Mouse (Mus musculus) layer of hippocampus, adult 8-10 months (tissue): Measurements from ENCODE around the gene Map10. TPM values are rescaled to one million over a fixed set of nuclear protein-coding genes. Genes with fewer than 3 reads are reported as not detected.

ENCODE experiments used
- DNase-seq, 2 experiments: peaks; one replicate each; pipeline ENCODE4 v3.0.0; 2022; ENCODE audit warnings: low spot score in 2 of 2
- total RNA-seq, 4 experiments: library from RNA; stranded (reverse); gene quantifications; 2 replicates each; pipeline ENCODE4 v1.2.4; 2022

The Map10 gene
- total RNA-seq, 4 experiments from 2014 or later, result 4.3 to 5.3 (median 4.9) TPM

- DNase-seq, result no peak
These were observed 46.6 kb downstream of the Map10 start for GRCm38 (mm10) chr8:125716211-125716610.

DNA sequence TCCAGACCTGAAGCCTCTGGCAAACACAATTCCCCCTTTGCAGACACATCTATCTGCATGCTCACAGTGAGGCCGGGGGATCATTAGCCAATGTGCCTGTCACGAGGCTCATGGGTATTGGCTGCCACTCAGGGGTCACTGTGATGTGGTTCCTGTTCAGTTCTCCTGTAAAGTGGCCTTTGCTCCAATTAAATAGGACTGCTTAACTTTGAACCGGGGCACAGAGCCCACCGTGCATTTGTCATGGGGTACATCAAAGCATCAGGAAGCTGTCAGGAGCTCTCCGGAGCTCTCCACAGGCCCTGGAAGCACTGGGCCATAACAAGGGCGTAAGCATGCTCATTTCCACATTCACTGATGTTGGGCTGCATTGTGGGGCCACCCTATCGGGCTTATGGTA lies 47.0 kb downstream of the Map10 start:
- DNase-seq, result no peak

GRCm38 (mm10) chr8:125718914-125719313 lies 49.3 kb downstream of the Map10 start:
- DNase-seq, result no peak

DNA sequence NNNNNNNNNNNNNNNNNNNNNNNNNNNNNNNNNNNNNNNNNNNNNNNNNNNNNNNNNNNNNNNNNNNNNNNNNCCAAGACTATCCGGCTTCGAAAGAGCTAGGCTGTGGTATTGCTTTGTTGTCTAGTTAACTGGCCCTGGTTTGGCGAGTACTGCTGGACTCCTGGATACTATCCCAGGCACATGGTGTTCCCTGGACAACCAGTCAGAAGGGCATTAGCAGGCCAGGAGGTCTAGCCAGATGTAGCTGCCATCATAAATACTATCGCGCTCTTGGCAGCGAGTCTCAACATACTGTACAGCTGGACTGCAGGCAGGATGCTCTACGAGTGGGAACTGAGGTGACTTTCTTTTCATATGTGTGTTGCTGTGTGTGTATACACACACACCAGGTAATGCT lies 53.1 kb downstream of the Map10 start:
- DNase-seq, result no peak

Other genes starting within 250 kb of the Map10 start
- gene Sipa1l2, start 100.0 kb upstream of the Map10 start, total RNA-seq, result 10 to 100 TPM; 55.3 to 61.5 (median 58.6) TPM
- 10 to 100 TPM; 23.5 to 26.0 (median 24.0) TPM for gene Ntpcr, start 60.1 kb downstream of the Map10 start, total RNA-seq
- 10 to 100 TPM; 58.1 to 68.8 (median 66.2) TPM for gene Pcnx2, start 228.5 kb downstream of the Map10 start, total RNA-seq
- gene Map3k21, start 240.6 kb downstream of the Map10 start, total RNA-seq, result 1 to 10 TPM; 1.5 to 1.9 (median 1.7) TPM